Mouse (Mus musculus): ENCODE measurements around the gene Gm21739. TPM values are rescaled to one million over a fixed set of nuclear protein-coding genes. Genes with fewer than 3 reads are reported as not detected.
"Not testable (repeated sequence)": the region's sequence is repeated elsewhere in the genome, so short reads cannot be mapped to it uniquely, and the experiment has no call there.

Gene Gm21739
- not detected in 2 replicates for polyA plus RNA-seq (2014; fragmentation: Nextera tagmentation; extraction: Ambion mirVana)

DNA sequence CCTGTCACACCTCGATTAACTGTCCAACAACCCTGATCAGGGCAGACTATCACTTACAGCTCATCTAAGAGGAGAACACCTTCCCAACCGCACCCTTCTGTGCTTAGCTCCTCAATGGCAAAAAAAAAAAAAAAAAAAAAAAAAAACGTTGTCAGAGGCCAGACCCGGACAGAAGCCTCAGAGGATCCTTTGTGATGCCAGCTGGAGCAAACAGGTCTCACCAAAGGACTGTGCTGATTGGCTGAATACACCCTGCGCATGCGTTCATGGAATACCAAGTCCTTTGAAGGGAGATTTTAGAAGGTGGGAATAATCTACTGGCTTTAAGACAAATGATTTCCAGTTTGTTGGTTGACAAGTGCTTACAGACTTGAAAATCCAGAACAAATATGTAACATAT is at the start of gene Gm21739:
TSS of gene Gm21739 (minus strand) at position 101 of the 400 bp plus-strand sequence.
- H3K9ac ChIP-seq (replicated peaks; ENCODE audit: low read length); H3K9me3 ChIP-seq (ENCODE audit: control insufficient read depth, low read length); H3K4me2 ChIP-seq (ENCODE audit: low read length); H3K36me3 ChIP-seq (ENCODE audit: control insufficient read depth, insufficient read depth, low read length); H3K4me3 ChIP-seq (replicated peaks; ENCODE audit: low read depth, low read length); ATAC-seq (ENCODE audit: low FRiP score, low TSS enrichment); H3K27me3 ChIP-seq (ENCODE audit: control insufficient read depth, insufficient read depth, low read length); H3K4me1 ChIP-seq (ENCODE audit: control insufficient read depth, insufficient read depth, low read length); DNase-seq; H3K27ac ChIP-seq (replicated peaks; ENCODE audit: low read depth, low read length): not testable (repeated sequence)
- no CpG with 5 or more reads among the region's 6 CpGs for WGBS

All from midbrain, embryonic 14.5 days (tissue).